Mouse (Mus musculus) cerebellum, adult 2 months (tissue): ENCODE results near the gene Nin.

Experiments
- CTCF ChIP-seq: fragments of 200-500 bp; IDR thresholded peaks from 2 replicates; pipeline ENCODE4 v1.5.1; 2011; ENCODE audit warnings: low read depth, mild to moderate bottlenecking, control low read depth, low read length, moderate library complexity, borderline replicate concordance; ENCODE audit not compliant: insufficient read depth
- POLR2A ChIP-seq: fragments of 200-500 bp; IDR thresholded peaks from 2 replicates; pipeline ENCODE4 v1.6.1; 2011; ENCODE audit warnings: low read length, control low read depth, borderline replicate concordance; ENCODE audit not compliant: insufficient read depth

DNA sequence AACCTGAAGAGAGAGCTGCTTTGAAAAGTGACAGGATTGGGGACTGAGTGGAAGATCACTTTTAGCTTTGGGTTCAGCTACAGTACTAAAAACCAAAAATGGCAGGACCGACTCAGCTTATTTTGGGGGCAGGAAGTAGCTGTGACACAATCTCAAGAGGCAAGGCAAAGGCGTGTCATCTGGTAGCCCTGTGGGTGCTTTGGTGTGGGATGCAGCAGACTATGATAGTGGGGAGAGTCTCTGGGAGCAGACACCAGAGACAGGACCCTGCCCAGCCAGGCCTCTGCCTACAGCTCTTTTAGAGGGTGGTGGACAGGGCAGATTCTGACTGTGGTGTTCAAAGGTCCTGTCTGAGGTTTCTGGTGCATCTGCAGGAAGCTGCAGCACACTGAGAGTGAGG is 38.5 kb downstream of the Nin start:
- TF ChIP-seq CTCF = no peak
- TF ChIP-seq POLR2A = no peak
